Mouse (Mus musculus) kidney, postnatal 0 days (tissue): ENCODE results near the gene Chrna1. TPM values are rescaled to one million over a fixed set of nuclear protein-coding genes. Genes with fewer than 3 reads are reported as not detected.

Experiments
- ATAC-seq: fragments of 200-750 bp; cut with Nextera tagmentation; replicated peaks from 2 replicates; pipeline ENCODE4 v1.8.0; 2017; ENCODE audit warnings: low read depth, moderate number of reproducible peaks, moderate TSS enrichment, moderate library complexity; ENCODE audit not compliant: low FRiP score
- DNase-seq: peaks from one replicate; pipeline ENCODE4 v3.0.0-alpha.2; 2016; ENCODE audit warnings: low spot score
- H3K27ac ChIP-seq: fragments of 300-500 bp; sonication (generic); 2 replicates; pipeline ENCODE4 v1.5.1; 2014; ENCODE audit warnings: mild to moderate bottlenecking
- H3K27me3 ChIP-seq: fragments of 300-500 bp; sonication (generic); 2 replicates; pipeline ENCODE4 v1.6.1; 2014; ENCODE audit warnings: low read length, mixed read lengths; ENCODE audit not compliant: insufficient read depth
- H3K36me3 ChIP-seq: fragments of 300-500 bp; sonication (generic); 2 replicates; pipeline ENCODE4 v1.6.1; 2014; ENCODE audit warnings: low read length, mixed read lengths; ENCODE audit not compliant: insufficient read depth
- H3K4me1 ChIP-seq: fragments of 300-500 bp; sonication (generic); replicated peaks from 2 replicates; pipeline ENCODE4 v1.6.1; 2014; ENCODE audit warnings: antibody characterized with exemption, low read length, mixed read lengths; ENCODE audit not compliant: insufficient read depth
- H3K4me2 ChIP-seq: fragments of 300-500 bp; sonication (generic); 2 replicates; pipeline ENCODE4 v1.6.1; 2014; ENCODE audit warnings: mild to moderate bottlenecking, low read length, moderate library complexity, mixed read lengths
- H3K4me3 ChIP-seq: fragments of 300-500 bp; sonication (generic); replicated peaks from 2 replicates; pipeline ENCODE4 v1.5.1; 2014; ENCODE audit warnings: low read depth, low read length
- H3K9ac ChIP-seq: fragments of 300-500 bp; sonication (generic); 2 replicates; pipeline ENCODE4 v1.6.1; 2014; ENCODE audit warnings: low read depth, low read length
- H3K9me3 ChIP-seq: fragments of 300-500 bp; sonication (generic); replicated peaks from 2 replicates; pipeline ENCODE4 v1.6.1; 2016; ENCODE audit warnings: low read length, inconsistent platforms, mixed read lengths
- CTCF ChIP-seq: IDR thresholded peaks from 2 replicates; pipeline ENCODE4 v1.5.1; 2016; ENCODE audit warnings: antibody characterized with exemption, low read depth, mild to moderate bottlenecking, moderate library complexity
- WGBS: fragments of 180-500 bp; shearing (Covaris S2); extraction: QIAGEN DNeasy Blood & Tissue Kit; methylation state at CpG from one replicate; pipeline ENCODE4 v1.1.7; 2014; 5-methylcytosine and 5-hydroxymethylcytosine counted together
- polyA plus RNA-seq: library from polyadenylated mRNA; unstranded; fragments of >200 nt; fragmentation: Nextera tagmentation; extraction: Ambion mirVana; gene quantifications from 2 replicates; pipeline ENCODE4 v1.2.1, GENCODE M21; 2015

Gene Chrna1
- polyA plus RNA-seq, 1 experiment from 2014 or later = 0.11 TPM

- Histone ChIP-seq H3K9ac (no peak overlapping the region), H3K27me3 (no peaks in the 10 kb centered on the region), H3K9me3 (no peaks in the 10 kb centered on the region), H3K4me2 (peak overlapping the region; percentile 45), H3K4me1 (peaks cover 13% of the 10 kb centered on the region), H3K27ac (0 out of 2 replicates have a peak overlapping the region, but pooled peaks have one; percentile 11), H3K4me3 (no peak overlapping the region), H3K36me3 (no peaks in the 10 kb centered on the region)
- ATAC-seq (no peak), DNase-seq (no peak)
- no peak for TF ChIP-seq CTCF
- 78% methylated on average over 5 of the region's 5 CpGs for WGBS
Measured at GRCm38 (mm10) chr2:73596326-73596725, 16.2 kb upstream of the Chrna1 start.

- H3K9me3 ChIP-seq = no peaks in the 10 kb centered on the region
- no peak overlapping the region for H3K4me2 ChIP-seq
- H3K4me3 ChIP-seq = no peak overlapping the region
- peaks cover 25% of the 10 kb centered on the region for H3K4me1 ChIP-seq
- no peaks in the 10 kb centered on the region for H3K36me3 ChIP-seq
- DNase-seq (no peak), ATAC-seq (no peak)
- TF ChIP-seq CTCF = no peak
- no peak overlapping the region for H3K9ac ChIP-seq
- no peak overlapping the region for H3K27ac ChIP-seq
- WGBS = 47% methylated on average over 2 of the region's 2 CpGs
- H3K27me3 ChIP-seq = no peaks in the 10 kb centered on the region
Measured at GRCm38 (mm10) chr2:73593101-73593439, 12.9 kb upstream of the Chrna1 start.

GRCm38 (mm10) chr2:73592231-73593100, 12.3 kb upstream of the Chrna1 start:
- DNase-seq = peak; percentile 72
- Histone ChIP-seq H3K4me3 (no peak overlapping the region), H3K36me3 (no peaks in the 10 kb centered on the region), H3K9ac (no peak overlapping the region), H3K9me3 (no peaks in the 10 kb centered on the region), H3K4me2 (peak overlapping the region; percentile 10; the same call in 1 of the 2 replicates), H3K27ac (peak overlapping the region; percentile 60; the same call in 1 of the 2 replicates), H3K27me3 (no peaks in the 10 kb centered on the region), H3K4me1 (peaks cover 25% of the 10 kb centered on the region)
- no peak for TF ChIP-seq CTCF
- ATAC-seq = no peak; the same call in 1 of the 2 replicates
- WGBS = 51% methylated on average over 14 of the region's 14 CpGs

GRCm38 (mm10) chr2:73591246-73591645, 11.1 kb upstream of the Chrna1 start:
- Histone ChIP-seq H3K4me3 (no peak overlapping the region), H3K4me2 (no peak overlapping the region), H3K9me3 (no peaks in the 10 kb centered on the region), H3K9ac (no peak overlapping the region), H3K27ac (no peak overlapping the region), H3K36me3 (no peaks in the 10 kb centered on the region), H3K4me1 (peaks cover 25% of the 10 kb centered on the region), H3K27me3 (no peaks in the 10 kb centered on the region)
- DNase-seq = no peak
- no peak for TF ChIP-seq CTCF
- WGBS = 44% methylated on average over 6 of the region's 6 CpGs
- ATAC-seq = no peak

- no peak for ATAC-seq
Measured at GRCm38 (mm10) chr2:73590106-73590505, 10.0 kb upstream of the Chrna1 start.

GRCm38 (mm10) chr2:73588951-73589350, 8.8 kb upstream of the Chrna1 start:
- WGBS = 72% methylated on average over 2 of the region's 2 CpGs
- no peak overlapping the region for H3K4me2 ChIP-seq
- peaks cover 24% of the 10 kb centered on the region for H3K4me1 ChIP-seq
- no peak for ATAC-seq
- TF ChIP-seq CTCF = no peak
- no peaks in the 10 kb centered on the region for H3K9me3 ChIP-seq
- DNase-seq = no peak
- H3K27me3 ChIP-seq = no peaks in the 10 kb centered on the region
- no peak overlapping the region for H3K4me3 ChIP-seq
- no peak overlapping the region for H3K9ac ChIP-seq
- H3K27ac ChIP-seq = no peak overlapping the region
- no peaks in the 10 kb centered on the region for H3K36me3 ChIP-seq

More at GRCm38 (mm10) chr2:73590106-73590505, 10.0 kb upstream of the Chrna1 start:
- Histone ChIP-seq H3K4me2 (peak overlapping the region; percentile 58), H3K9me3 (no peaks in the 10 kb centered on the region), H3K9ac (no peak overlapping the region), H3K36me3 (no peaks in the 10 kb centered on the region), H3K4me3 (peak overlapping the region; percentile 13; the same call in 1 of the 2 replicates), H3K27ac (no peak overlapping the region), H3K27me3 (no peaks in the 10 kb centered on the region), H3K4me1 (peaks cover 24% of the 10 kb centered on the region)
- DNase-seq = peak; percentile 63
- WGBS = 9% methylated on average over 12 of the region's 12 CpGs
- TF ChIP-seq CTCF = no peak
